Mouse (Mus musculus) stomach, postnatal 0 days (tissue): ENCODE data around the gene Nsun5. TPM values are rescaled to one million over a fixed set of nuclear protein-coding genes. Genes with fewer than 3 reads are reported as not detected.

Source experiments
- ATAC-seq: fragments of 200-750 bp; cut with Nextera tagmentation; 2 replicates; pipeline ENCODE4 v1.8.0; 2017; ENCODE audit not compliant: low FRiP score, low TSS enrichment
- DNase-seq: peaks from one replicate; pipeline ENCODE4 v3.0.0-alpha.2; 2016; ENCODE audit warnings: low spot score
- H3K27ac ChIP-seq: fragments of 300-500 bp; sonication (generic); replicated peaks from 2 replicates; pipeline ENCODE4 v1.5.1; 2014; ENCODE audit warnings: mild to moderate bottlenecking, control low read depth
- H3K27me3 ChIP-seq: fragments of 300-500 bp; sonication (generic); 2 replicates; pipeline ENCODE4 v1.6.1; 2014; ENCODE audit warnings: low read length; ENCODE audit not compliant: control insufficient read depth, insufficient read depth
- H3K36me3 ChIP-seq: fragments of 300-500 bp; sonication (generic); 2 replicates; pipeline ENCODE4 v1.6.1; 2014; ENCODE audit warnings: low read length, mixed read lengths; ENCODE audit not compliant: control insufficient read depth, insufficient read depth
- H3K4me1 ChIP-seq: fragments of 300-500 bp; sonication (generic); replicated peaks from 2 replicates; pipeline ENCODE4 v1.6.1; 2014; ENCODE audit warnings: antibody characterized with exemption; ENCODE audit not compliant: control insufficient read depth, insufficient read depth
- H3K4me2 ChIP-seq: fragments of 300-500 bp; sonication (generic); replicated peaks from 2 replicates; pipeline ENCODE4 v1.6.1; 2014; ENCODE audit warnings: low read depth, mild to moderate bottlenecking, control low read depth, moderate library complexity
- H3K4me3 ChIP-seq: fragments of 300-500 bp; sonication (generic); 2 replicates; pipeline ENCODE4 v1.5.1; 2014; ENCODE audit warnings: low read depth, low read length, control low read depth
- H3K9ac ChIP-seq: fragments of 300-500 bp; sonication (generic); 2 replicates; pipeline ENCODE4 v1.6.1; 2014; ENCODE audit warnings: mild to moderate bottlenecking, low read length, control low read depth, mixed read lengths
- H3K9me3 ChIP-seq: fragments of 300-500 bp; sonication (generic); 2 replicates; pipeline ENCODE4 v1.6.1; 2016; ENCODE audit warnings: low read length; ENCODE audit not compliant: control insufficient read depth
- CTCF ChIP-seq: IDR thresholded peaks from 2 replicates; pipeline ENCODE4 v1.5.1; 2016; ENCODE audit warnings: antibody characterized with exemption, low read depth, mild to moderate bottlenecking, moderate library complexity
- EP300 ChIP-seq: optimal IDR thresholded peaks from 2 replicates; pipeline ENCODE3; 2016; ENCODE audit warnings: antibody characterized with exemption
- WGBS: fragments of 180-500 bp; shearing (Covaris S2); extraction: QIAGEN DNeasy Blood & Tissue Kit; methylation state at CpG from one replicate; pipeline ENCODE4 v1.1.7; 2014; 5-methylcytosine and 5-hydroxymethylcytosine counted together
- microRNA-seq: library from miRNA; unstranded; fragments of <30 nt; microRNA quantifications from one replicate; pipeline ENCODE4, GENCODE M21; 2016
- polyA plus RNA-seq: library from polyadenylated mRNA; unstranded; fragments of >200 nt; fragmentation: Nextera tagmentation; extraction: Ambion mirVana; gene quantifications from 2 replicates; pipeline ENCODE4 v1.2.1, GENCODE M21; 2015

Gene Nsun5
- polyA plus RNA-seq, 1 experiment from 2014 or later = 15.2 TPM

DNA sequence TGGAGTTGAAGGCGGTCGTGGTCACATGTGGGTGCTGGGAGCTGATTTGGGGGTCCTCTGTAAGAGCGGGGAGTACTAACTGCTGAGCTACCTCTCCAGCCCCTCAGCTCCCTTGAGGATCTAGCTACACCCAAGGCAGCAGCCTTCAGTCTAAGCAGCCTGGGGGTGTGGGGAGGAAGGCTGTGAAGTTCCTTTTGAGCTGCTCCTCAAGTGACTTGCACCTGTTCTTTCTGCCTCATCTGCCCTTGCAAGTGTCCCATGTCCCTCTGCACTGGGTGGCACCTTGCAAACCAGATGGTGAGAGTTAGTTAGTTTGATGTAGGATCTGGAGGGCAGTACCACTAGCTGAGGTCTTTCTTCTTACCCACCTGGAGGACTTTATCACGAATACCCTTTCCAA is 38.4 kb downstream of the Nsun5 start:
- Histone ChIP-seq H3K9ac (no peak overlapping the region), H3K27me3 (no peaks in the 10 kb centered on the region), H3K9me3 (no peaks in the 10 kb centered on the region), H3K4me1 (no peaks in the 10 kb centered on the region), H3K4me3 (no peak overlapping the region), H3K27ac (no peak overlapping the region), H3K36me3 (no peaks in the 10 kb centered on the region), H3K4me2 (no peak overlapping the region)
- ATAC-seq = no peak
- DNase-seq = no peak
- TF ChIP-seq EP300 (no peak), CTCF (no peak)
- WGBS = 80% methylated on average over 4 of the region's 4 CpGs

DNA sequence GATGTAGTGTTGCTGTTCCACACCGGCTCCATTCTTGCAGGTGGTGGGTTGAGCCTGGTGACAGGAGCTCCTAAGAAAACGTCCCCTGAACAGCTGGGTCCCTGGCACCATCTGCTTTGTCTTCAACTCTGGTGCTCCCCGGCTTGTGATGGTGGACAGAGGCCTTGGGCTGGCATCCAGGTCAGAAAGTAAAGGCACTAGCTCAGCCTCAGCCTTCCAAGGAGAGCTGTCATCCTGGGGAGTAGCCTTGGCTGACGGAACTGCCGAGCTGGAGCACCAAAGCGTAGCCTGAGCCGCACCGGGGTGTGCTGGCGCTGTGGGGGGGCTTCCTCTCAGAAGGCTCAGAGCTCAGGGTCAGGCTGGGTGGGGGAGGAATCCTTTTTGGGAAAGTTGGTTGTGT is 40.5 kb downstream of the Nsun5 start:
- no peaks in the 10 kb centered on the region for H3K27me3 ChIP-seq
- DNase-seq (no peak), ATAC-seq (no peak)
- H3K9ac ChIP-seq = no peak overlapping the region
- no peak overlapping the region for H3K4me2 ChIP-seq
- no peaks in the 10 kb centered on the region for H3K36me3 ChIP-seq
- TF ChIP-seq CTCF (no peak), EP300 (no peak)
- 92% methylated on average over 9 of the region's 9 CpGs for WGBS
- no peak overlapping the region for H3K4me3 ChIP-seq
- H3K27ac ChIP-seq = no peak overlapping the region
- H3K9me3 ChIP-seq = no peaks in the 10 kb centered on the region
- no peaks in the 10 kb centered on the region for H3K4me1 ChIP-seq

Small RNA genes within 50 kb of the gene (microRNA-seq; reads per million reads assigned to microRNA genes)
- not detected for gene Mir7033

Other genes with a start within 250 kb of the Nsun5 start
- 9.9 and 11.6 TPM in 2 replicates for gene Tbl2, start 220.3 kb upstream of the Nsun5 start, polyA plus RNA-seq
- 46.4 and 50.4 TPM in 2 replicates for gene Bcl7b, start 201.7 kb upstream of the Nsun5 start, polyA plus RNA-seq
- 9.6 and 10.2 TPM in 2 replicates for gene Baz1b, start 182.7 kb upstream of the Nsun5 start, polyA plus RNA-seq
- gene Fzd9, start 118.7 kb upstream of the Nsun5 start, polyA plus RNA-seq = 0.42 and 0.54 TPM in 2 replicates
- gene Fkbp6, start 19.9 kb upstream of the Nsun5 start, polyA plus RNA-seq = 1.1 and 1.2 TPM in 2 replicates
- 3.4 and 3.5 TPM in 2 replicates for gene Trim50, start 16.7 kb upstream of the Nsun5 start, polyA plus RNA-seq
- 3.6 and 3.9 TPM in 2 replicates for gene Pom121, start 24.6 kb downstream of the Nsun5 start, polyA plus RNA-seq
- gene Hip1, start 175.2 kb downstream of the Nsun5 start, polyA plus RNA-seq = 4.9 and 7.3 TPM in 2 replicates
- not detected in 2 replicates for gene Ccl26, start 193.6 kb downstream of the Nsun5 start, polyA plus RNA-seq
- gene Ccl24, start 203.1 kb downstream of the Nsun5 start, polyA plus RNA-seq = 1.7 and 2.8 TPM in 2 replicates